Mouse (Mus musculus): Measurements from ENCODE around the gene Prickle1. TPM values are rescaled to one million over a fixed set of nuclear protein-coding genes. Genes with fewer than 3 reads are reported as not detected.

Prickle1 gene
- total and polyA plus RNA-seq, 3 experiments = 0.64 to 1.8 (median 1.7) TPM

GRCm38 (mm10) chr15:93472089-93472488, 123.6 kb downstream of the Prickle1 start:
- dilution Hi-C loops (cut with MboI; ENCODE audit: extremely low pct_ligation_motif_present, extremely low pct_unique_long_range_greater_than_20kb, low sequenced_read_pairs) = no loop called here

GRCm38 (mm10) chr15:93471651-93472050, 124.0 kb downstream of the Prickle1 start:
- Histone ChIP-seq H3K9ac (ENCODE audit: insufficient read depth, low read depth) (no peak overlapping the region), H3K27ac (ENCODE audit: insufficient read depth, low read depth) (no peak overlapping the region), H3K79me2 (replicated peaks; ENCODE audit: control insufficient read depth, extremely low read depth, insufficient read depth, poor library complexity, severe bottlenecking) (no peaks in the 10 kb centered on the region), H3K4me1 (ENCODE audit: control insufficient read depth in 1 of 2, insufficient read depth in 2 of 2) (no peaks in the 10 kb centered on the region), H3K4me2 (ENCODE audit: insufficient read depth, low read depth, poor library complexity, severe bottlenecking) (no peak overlapping the region), H3K27me3 (replicated peaks) (no peaks in the 10 kb centered on the region), H3K4me3 (replicated peaks in 1 of 3; ENCODE audit: low read depth in 2 of 3, low read length in 2 of 3, poor library complexity in 1 of 3) (no peak overlapping the region), H3K36me3 (replicated peaks in 1 of 2; ENCODE audit: control insufficient read depth in 1 of 2, insufficient read depth in 1 of 2, low read length in 1 of 2) (peaks cover 17 to 66% of the 10 kb centered on the region in 2 experiments), H3K9me3 (replicated peaks; ENCODE audit: low read length) (no peaks in the 10 kb centered on the region)
- dilution Hi-C loops (cut with MboI; ENCODE audit: extremely low pct_ligation_motif_present, extremely low pct_unique_long_range_greater_than_20kb, low sequenced_read_pairs) = no loop called here
- in situ Hi-C loops (cut with MboI; ENCODE audit: low pct_ligation_motif_present, low pct_unique_long_range_greater_than_20kb, low sequenced_read_pairs) = no loop called here
- no peak for DNase-seq (ENCODE audit: extremely low read depth)
- no peak for TF ChIP-seq SIN3A (IDR thresholded peaks at IDR 0.05; ENCODE audit: low read length)

More at GRCm38 (mm10) chr15:93472089-93472488, 123.6 kb downstream of the Prickle1 start:
- no peaks in the 10 kb centered on the region for H3K79me2 ChIP-seq (replicated peaks; ENCODE audit: control insufficient read depth, extremely low read depth, insufficient read depth, poor library complexity, severe bottlenecking)
- in situ Hi-C loops (cut with MboI; ENCODE audit: low pct_ligation_motif_present, low pct_unique_long_range_greater_than_20kb, low sequenced_read_pairs) = no loop called here
- H3K9ac ChIP-seq (ENCODE audit: insufficient read depth, low read depth) = no peak overlapping the region
- no peak for TF ChIP-seq RAD21 (IDR thresholded peaks at IDR 0.05; ENCODE audit: low read depth, low read length)
- TF ChIP-seq ZMIZ1 (IDR thresholded peaks at IDR 0.05; ENCODE audit: low read depth, low read length) = no peak
- no peak for TF ChIP-seq E2F4 (IDR thresholded peaks at IDR 0.05; ENCODE audit: insufficient replicate concordance, low read depth, low read length)
- TF ChIP-seq NELFE (IDR thresholded peaks at IDR 0.05; ENCODE audit: low read depth, low read length) = no peak
- no peak for DNase-seq (ENCODE audit: extremely low read depth)
- no peak overlapping the region for H3K4me3 ChIP-seq (replicated peaks in 1 of 3; ENCODE audit: low read depth in 2 of 3, low read length in 2 of 3, poor library complexity in 1 of 3)
- H3K4me2 ChIP-seq (ENCODE audit: insufficient read depth, low read depth, poor library complexity, severe bottlenecking) = no peak overlapping the region
- no peaks in the 10 kb centered on the region for H3K4me1 ChIP-seq (ENCODE audit: control insufficient read depth in 1 of 2, insufficient read depth in 2 of 2)
- no peak overlapping the region for H3K27ac ChIP-seq (ENCODE audit: insufficient read depth, low read depth)
- peaks cover 17 to 64% of the 10 kb centered on the region in 2 experiments for H3K36me3 ChIP-seq (replicated peaks in 1 of 2; ENCODE audit: control insufficient read depth in 1 of 2, insufficient read depth in 1 of 2, low read length in 1 of 2)
- no peaks in the 10 kb centered on the region for H3K27me3 ChIP-seq (replicated peaks)
- no peaks in the 10 kb centered on the region for H3K9me3 ChIP-seq (replicated peaks; ENCODE audit: low read length)

- H3K4me2 ChIP-seq (ENCODE audit: insufficient read depth, low read depth, poor library complexity, severe bottlenecking) = no peak overlapping the region
- DNase-seq (ENCODE audit: extremely low read depth) = no peak
- no peak for TF ChIP-seq NRF1 (IDR thresholded peaks at IDR 0.05; ENCODE audit: low read depth, low read length)
- no peak for TF ChIP-seq PAX5 (IDR thresholded peaks at IDR 0.05; ENCODE audit: low read length)
- no peak for TF ChIP-seq RCOR1 (conservative IDR thresholded peaks at IDR 0.05; ENCODE audit: low read depth, low read length)
- no peak for TF ChIP-seq SIN3A (IDR thresholded peaks at IDR 0.05; ENCODE audit: low read length)
- TF ChIP-seq RAD21 (IDR thresholded peaks at IDR 0.05; ENCODE audit: low read depth, low read length) = no peak
- no peak for TF ChIP-seq POLR2AphosphoS2 (IDR thresholded peaks at IDR 0.05; ENCODE audit: low read depth, low read length)
- no peak for TF ChIP-seq GABPA (IDR thresholded peaks at IDR 0.05; ENCODE audit: insufficient replicate concordance, low read depth, low read length)
- no peak for TF ChIP-seq UBTF (IDR thresholded peaks at IDR 0.05; ENCODE audit: low read depth, low read length)
- TF ChIP-seq HCFC1 (IDR thresholded peaks at IDR 0.05; ENCODE audit: low read depth, low read length) = no peak
- H3K9ac ChIP-seq (ENCODE audit: insufficient read depth, low read depth) = no peak overlapping the region
- no peak overlapping the region for H3K4me3 ChIP-seq (replicated peaks in 1 of 3; ENCODE audit: low read depth in 2 of 3, low read length in 2 of 3, poor library complexity in 1 of 3)
- H3K36me3 ChIP-seq (replicated peaks in 1 of 2; ENCODE audit: control insufficient read depth in 1 of 2, insufficient read depth in 1 of 2, low read length in 1 of 2) = peaks cover 31 to 84% of the 10 kb centered on the region in 2 experiments
- no peaks in the 10 kb centered on the region for H3K27me3 ChIP-seq (replicated peaks)
- 0 out of 2 replicates have a peak, but pooled peaks cover 2% of the 10 kb centered on the region for H3K79me2 ChIP-seq (replicated peaks; ENCODE audit: control insufficient read depth, extremely low read depth, insufficient read depth, poor library complexity, severe bottlenecking)
- in situ Hi-C loops (cut with MboI; ENCODE audit: low pct_ligation_motif_present, low pct_unique_long_range_greater_than_20kb, low sequenced_read_pairs) = no loop called here
- no peaks in the 10 kb centered on the region for H3K4me1 ChIP-seq (ENCODE audit: control insufficient read depth in 1 of 2, insufficient read depth in 2 of 2)
- H3K27ac ChIP-seq (ENCODE audit: insufficient read depth, low read depth) = no peak overlapping the region
- dilution Hi-C loops (cut with MboI; ENCODE audit: extremely low pct_ligation_motif_present, extremely low pct_unique_long_range_greater_than_20kb, low sequenced_read_pairs) = no loop called here
- H3K9me3 ChIP-seq (replicated peaks; ENCODE audit: low read length) = no peaks in the 10 kb centered on the region
Observed at GRCm38 (mm10) chr15:93461066-93461465, 134.6 kb downstream of the Prickle1 start.
